Mouse (Mus musculus): ENCODE data around the gene Tfrc. TPM values are rescaled to one million over a fixed set of nuclear protein-coding genes. Genes with fewer than 3 reads are reported as not detected.

The Tfrc gene
- 40.2 and 40.4 TPM in 2 replicates for polyA plus RNA-seq (2014; fragmentation: Nextera tagmentation; extraction: Ambion mirVana)

GRCm38 (mm10) chr16:32608712-32609400 is at the start of gene Tfrc:
Gene Tfrc, plus strand, starts transcription at chr16:32608920.
- peaks cover 10% of the 10 kb centered on the region; the same call in 1 of the 2 replicates for H3K4me1 ChIP-seq (ENCODE audit: control insufficient read depth, insufficient read depth, low read length)
- no peaks in the 10 kb centered on the region for H3K9me3 ChIP-seq (ENCODE audit: control insufficient read depth, low read length)
- H3K27me3 ChIP-seq (replicated peaks; ENCODE audit: control insufficient read depth, insufficient read depth, low read length): no peaks in the 10 kb centered on the region
- WGBS: under 1% methylated on average over 47 of the region's 73 CpGs
- H3K27ac ChIP-seq (replicated peaks; ENCODE audit: low read depth, low read length): peak within 1 kb of the TSS; percentile 91
- no peaks in the 10 kb centered on the region for H3K36me3 ChIP-seq (ENCODE audit: control insufficient read depth, insufficient read depth, low read length)
- peak within 1 kb of the TSS; percentile 93 for H3K4me2 ChIP-seq (ENCODE audit: low read depth, low read length)
- ATAC-seq (ENCODE audit: low read depth) (peak; percentile 98), DNase-seq (ENCODE audit: low spot score) (peak; percentile 99)
- peak within 1 kb of the TSS; percentile 84 for H3K9ac ChIP-seq (ENCODE audit: low read depth, low read length)
- H3K4me3 ChIP-seq (ENCODE audit: low read depth, low read length): peak within 1 kb of the TSS; percentile 83

- no peak overlapping the region for H3K27ac ChIP-seq (replicated peaks; ENCODE audit: low read depth, low read length)
- H3K4me1 ChIP-seq (ENCODE audit: control insufficient read depth, insufficient read depth, low read length): no peaks in the 10 kb centered on the region
- ATAC-seq (ENCODE audit: low read depth) (no peak), DNase-seq (ENCODE audit: low spot score) (no peak)
- H3K27me3 ChIP-seq (replicated peaks; ENCODE audit: control insufficient read depth, insufficient read depth, low read length): no peaks in the 10 kb centered on the region
- no peak overlapping the region for H3K4me2 ChIP-seq (ENCODE audit: low read depth, low read length)
- WGBS: 71% methylated on average over 4 of the region's 4 CpGs
- no peak overlapping the region for H3K4me3 ChIP-seq (ENCODE audit: low read depth, low read length)
- H3K36me3 ChIP-seq (ENCODE audit: control insufficient read depth, insufficient read depth, low read length): no peaks in the 10 kb centered on the region
- no peaks in the 10 kb centered on the region for H3K9me3 ChIP-seq (ENCODE audit: control insufficient read depth, low read length)
- no peak overlapping the region for H3K9ac ChIP-seq (ENCODE audit: low read depth, low read length)
Observed at GRCm38 (mm10) chr16:32559493-32559892, 49.2 kb upstream of the Tfrc start.

GRCm38 (mm10) chr16:32563056-32563793 is 45.5 kb upstream of the Tfrc start:
- no peaks in the 10 kb centered on the region for H3K27me3 ChIP-seq (replicated peaks; ENCODE audit: control insufficient read depth, insufficient read depth, low read length)
- ATAC-seq (ENCODE audit: low read depth) (no peak), DNase-seq (ENCODE audit: low spot score) (no peak)
- H3K9ac ChIP-seq (ENCODE audit: low read depth, low read length): no peak overlapping the region
- H3K27ac ChIP-seq (replicated peaks; ENCODE audit: low read depth, low read length): no peak overlapping the region
- no peaks in the 10 kb centered on the region for H3K9me3 ChIP-seq (ENCODE audit: control insufficient read depth, low read length)
- WGBS: 68% methylated on average over 5 of the region's 5 CpGs
- H3K4me2 ChIP-seq (ENCODE audit: low read depth, low read length): no peak overlapping the region
- no peaks in the 10 kb centered on the region for H3K4me1 ChIP-seq (ENCODE audit: control insufficient read depth, insufficient read depth, low read length)
- no peaks in the 10 kb centered on the region for H3K36me3 ChIP-seq (ENCODE audit: control insufficient read depth, insufficient read depth, low read length)
- no peak overlapping the region for H3K4me3 ChIP-seq (ENCODE audit: low read depth, low read length)

GRCm38 (mm10) chr16:32567282-32567681 is 41.4 kb upstream of the Tfrc start:
- ATAC-seq (ENCODE audit: low read depth): no peak
- no peaks in the 10 kb centered on the region for H3K9me3 ChIP-seq (ENCODE audit: control insufficient read depth, low read length)
- H3K4me1 ChIP-seq (ENCODE audit: control insufficient read depth, insufficient read depth, low read length): no peaks in the 10 kb centered on the region
- no peak overlapping the region for H3K4me3 ChIP-seq (ENCODE audit: low read depth, low read length)
- DNase-seq (ENCODE audit: low spot score): no peak
- H3K27me3 ChIP-seq (replicated peaks; ENCODE audit: control insufficient read depth, insufficient read depth, low read length): no peaks in the 10 kb centered on the region
- H3K4me2 ChIP-seq (ENCODE audit: low read depth, low read length): no peak overlapping the region
- H3K36me3 ChIP-seq (ENCODE audit: control insufficient read depth, insufficient read depth, low read length): no peaks in the 10 kb centered on the region
- no peak overlapping the region for H3K27ac ChIP-seq (replicated peaks; ENCODE audit: low read depth, low read length)
- no peak overlapping the region for H3K9ac ChIP-seq (ENCODE audit: low read depth, low read length)
- 51% methylated on average over 4 of the region's 4 CpGs for WGBS

GRCm38 (mm10) chr16:32568401-32568800 is 40.3 kb upstream of the Tfrc start:
- no peak overlapping the region for H3K4me3 ChIP-seq (ENCODE audit: low read depth, low read length)
- WGBS: 58% methylated on average over 6 of the region's 6 CpGs
- no peaks in the 10 kb centered on the region for H3K9me3 ChIP-seq (ENCODE audit: control insufficient read depth, low read length)
- H3K4me2 ChIP-seq (ENCODE audit: low read depth, low read length): no peak overlapping the region
- no peaks in the 10 kb centered on the region for H3K36me3 ChIP-seq (ENCODE audit: control insufficient read depth, insufficient read depth, low read length)
- H3K27me3 ChIP-seq (replicated peaks; ENCODE audit: control insufficient read depth, insufficient read depth, low read length): no peaks in the 10 kb centered on the region
- ATAC-seq (ENCODE audit: low read depth): no peak
- no peaks in the 10 kb centered on the region for H3K4me1 ChIP-seq (ENCODE audit: control insufficient read depth, insufficient read depth, low read length)
- no peak overlapping the region for H3K27ac ChIP-seq (replicated peaks; ENCODE audit: low read depth, low read length)
- DNase-seq (ENCODE audit: low spot score): no peak
- H3K9ac ChIP-seq (ENCODE audit: low read depth, low read length): no peak overlapping the region

- no peaks in the 10 kb centered on the region for H3K36me3 ChIP-seq (ENCODE audit: control insufficient read depth, insufficient read depth, low read length)
- no peaks in the 10 kb centered on the region for H3K4me1 ChIP-seq (ENCODE audit: control insufficient read depth, insufficient read depth, low read length)
- no peak overlapping the region for H3K27ac ChIP-seq (replicated peaks; ENCODE audit: low read depth, low read length)
- 83% methylated on average over 3 of the region's 3 CpGs for WGBS
- H3K4me2 ChIP-seq (ENCODE audit: low read depth, low read length): no peak overlapping the region
- no peaks in the 10 kb centered on the region for H3K27me3 ChIP-seq (replicated peaks; ENCODE audit: control insufficient read depth, insufficient read depth, low read length)
- ATAC-seq (ENCODE audit: low read depth) (no peak), DNase-seq (ENCODE audit: low spot score) (no peak)
- H3K9me3 ChIP-seq (ENCODE audit: control insufficient read depth, low read length): no peaks in the 10 kb centered on the region
- no peak overlapping the region for H3K9ac ChIP-seq (ENCODE audit: low read depth, low read length)
- H3K4me3 ChIP-seq (ENCODE audit: low read depth, low read length): no peak overlapping the region
Observed at GRCm38 (mm10) chr16:32570042-32570441, 38.7 kb upstream of the Tfrc start.

GRCm38 (mm10) chr16:32572528-32572927 is 36.2 kb upstream of the Tfrc start:
- Histone ChIP-seq H3K4me1 (ENCODE audit: control insufficient read depth, insufficient read depth, low read length) (no peaks in the 10 kb centered on the region), H3K4me2 (ENCODE audit: low read depth, low read length) (no peak overlapping the region), H3K27ac (replicated peaks; ENCODE audit: low read depth, low read length) (no peak overlapping the region), H3K9ac (ENCODE audit: low read depth, low read length) (no peak overlapping the region), H3K4me3 (ENCODE audit: low read depth, low read length) (no peak overlapping the region), H3K9me3 (ENCODE audit: control insufficient read depth, low read length) (no peaks in the 10 kb centered on the region), H3K36me3 (ENCODE audit: control insufficient read depth, insufficient read depth, low read length) (no peaks in the 10 kb centered on the region), H3K27me3 (replicated peaks; ENCODE audit: control insufficient read depth, insufficient read depth, low read length) (no peaks in the 10 kb centered on the region)
- WGBS: 82% methylated on average over 4 of the region's 4 CpGs
- ATAC-seq (ENCODE audit: low read depth) (no peak), DNase-seq (ENCODE audit: low spot score) (no peak)

GRCm38 (mm10) chr16:32586482-32586881 is 22.2 kb upstream of the Tfrc start:
- no peak overlapping the region for H3K4me3 ChIP-seq (ENCODE audit: low read depth, low read length)

More at GRCm38 (mm10) chr16:32586482-32586881, 22.2 kb upstream of the Tfrc start:
- no peak overlapping the region for H3K9ac ChIP-seq (ENCODE audit: low read depth, low read length)
- H3K27ac ChIP-seq (replicated peaks; ENCODE audit: low read depth, low read length): no peak overlapping the region
- 84% methylated on average over 4 of the region's 4 CpGs for WGBS
- no peaks in the 10 kb centered on the region for H3K27me3 ChIP-seq (replicated peaks; ENCODE audit: control insufficient read depth, insufficient read depth, low read length)
- no peak for ATAC-seq (ENCODE audit: low read depth)
- H3K9me3 ChIP-seq (ENCODE audit: control insufficient read depth, low read length): no peaks in the 10 kb centered on the region
- no peaks in the 10 kb centered on the region for H3K36me3 ChIP-seq (ENCODE audit: control insufficient read depth, insufficient read depth, low read length)
- no peak overlapping the region for H3K4me2 ChIP-seq (ENCODE audit: low read depth, low read length)
- H3K4me1 ChIP-seq (ENCODE audit: control insufficient read depth, insufficient read depth, low read length): no peaks in the 10 kb centered on the region
- DNase-seq (ENCODE audit: low spot score): no peak

Measured in embryonic facial prominence, embryonic 14.5 days (tissue).